Mouse (Mus musculus): ENCODE measurements around the gene D1Pas1.

Gene D1Pas1

DNA sequence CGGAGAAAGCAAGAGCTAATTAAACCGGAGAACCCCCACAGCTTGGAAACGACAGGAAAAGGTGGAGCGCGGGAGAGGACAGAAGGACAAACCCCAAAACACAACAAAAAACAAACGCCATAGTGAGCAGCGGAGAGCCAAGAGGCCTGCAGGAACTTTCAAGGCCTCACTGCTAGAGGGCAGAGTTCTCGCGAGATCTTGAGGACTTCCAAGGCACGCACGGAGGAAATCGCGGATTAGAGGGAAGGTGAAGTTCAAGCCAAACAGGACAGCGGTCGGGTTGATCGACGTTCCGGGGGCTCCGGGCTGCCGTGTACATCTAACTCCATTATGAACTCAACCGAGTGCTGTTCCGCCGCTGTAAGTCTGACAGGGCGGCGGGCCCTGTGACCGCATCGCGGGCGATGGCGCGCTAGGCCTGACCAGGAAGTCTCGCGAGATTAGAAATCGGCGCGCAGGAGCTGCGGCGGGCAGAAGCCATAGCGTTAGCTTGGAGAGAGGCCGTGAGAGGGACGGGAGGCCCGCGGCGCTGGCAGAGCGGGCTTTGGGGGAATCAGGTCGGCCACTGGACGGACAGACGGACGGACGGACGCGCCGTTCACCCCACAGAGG lies at the start of gene D1Pas1:
TSS of gene D1Pas1 (plus strand) at position 216 of the 612 bp plus-strand sequence.
- DNase-seq, result no peak

DNA sequence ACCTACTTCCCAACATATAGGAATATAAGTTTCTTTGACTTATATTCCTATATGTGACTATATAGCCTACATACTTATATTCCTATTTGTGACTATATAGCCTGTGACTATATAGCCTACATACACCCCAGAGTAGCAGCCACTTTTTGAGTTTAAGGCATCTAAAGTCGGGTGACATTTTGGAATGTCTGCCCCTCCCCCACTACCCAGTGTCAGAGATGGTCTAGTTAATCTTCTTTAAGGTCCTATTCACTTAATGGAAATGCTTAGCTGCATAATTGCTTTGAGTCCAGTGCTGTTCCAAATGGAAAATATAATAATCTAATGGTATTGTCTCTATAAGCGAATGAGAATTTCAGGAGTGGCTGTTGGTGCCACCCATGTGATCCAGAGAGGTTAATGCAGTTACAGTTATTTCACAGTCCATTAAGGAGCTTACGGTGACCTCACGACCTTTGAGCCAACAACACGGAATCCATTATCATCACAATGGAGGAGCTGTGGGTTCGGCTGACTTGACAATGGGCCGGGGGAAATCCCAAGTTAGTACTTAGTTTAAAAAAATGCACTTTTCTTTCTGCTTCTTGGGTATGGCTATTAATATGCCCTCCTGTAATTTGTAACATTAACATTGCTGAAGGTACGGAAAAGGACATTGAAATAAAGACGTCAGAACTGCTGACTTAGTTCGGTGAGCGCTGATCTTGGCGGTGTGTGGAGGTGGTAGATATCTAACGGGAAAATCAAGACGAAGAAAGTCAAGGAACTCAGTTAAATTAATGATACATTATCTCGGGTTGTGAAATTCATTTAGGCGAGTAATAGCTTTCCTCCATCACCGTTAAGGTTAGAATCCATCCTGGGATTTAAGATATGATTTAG lies 44.5 kb upstream of the D1Pas1 start:
- no peak for DNase-seq

- no peak for DNase-seq
These were observed 43.2 kb upstream of the D1Pas1 start for GRCm38 (mm10) chr1:186924027-186924426.

GRCm38 (mm10) chr1:186925411-186925810 lies 41.8 kb upstream of the D1Pas1 start:
- DNase-seq, result no peak

GRCm38 (mm10) chr1:186926316-186926949 lies 40.8 kb upstream of the D1Pas1 start:
- DNase-seq, result no peak

DNA sequence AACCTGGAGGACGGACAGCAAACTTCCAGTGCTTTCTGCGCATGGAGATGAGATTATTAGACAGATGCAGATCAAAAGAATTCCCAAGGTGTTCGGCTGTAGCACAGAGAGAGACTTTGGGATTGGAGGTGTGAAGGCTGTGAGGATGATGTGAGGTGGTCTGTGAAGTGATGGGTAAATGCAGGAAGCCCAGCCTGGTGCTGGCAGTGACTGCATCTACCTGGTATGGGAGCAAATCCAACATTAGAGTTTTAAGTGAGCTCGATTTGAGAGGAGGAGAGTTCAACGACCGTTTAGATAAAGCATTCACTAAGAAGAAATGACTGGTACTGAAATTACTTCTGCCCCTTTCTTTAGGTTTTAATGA lies 40.3 kb upstream of the D1Pas1 start:
- DNase-seq, result no peak

DNA sequence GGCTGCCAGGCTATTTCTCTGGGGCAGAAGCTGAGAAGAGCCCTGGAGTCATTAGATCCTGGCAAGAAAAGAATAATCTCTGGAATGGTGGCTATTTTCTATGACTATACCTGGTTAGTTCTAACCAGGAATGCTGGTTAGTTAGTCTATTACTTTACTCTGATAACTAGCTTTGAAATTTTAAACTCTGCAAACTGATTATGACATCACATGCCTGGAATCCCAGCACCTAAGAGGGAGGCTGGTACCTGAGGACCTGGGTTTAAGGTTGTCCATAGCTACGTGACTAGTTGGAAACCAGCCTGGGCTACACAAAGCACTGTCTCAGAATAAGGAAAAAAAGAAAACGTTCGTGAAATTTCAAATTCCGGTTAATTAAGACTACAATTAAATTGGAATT lies 39.7 kb upstream of the D1Pas1 start:
- no peak for DNase-seq

DNA sequence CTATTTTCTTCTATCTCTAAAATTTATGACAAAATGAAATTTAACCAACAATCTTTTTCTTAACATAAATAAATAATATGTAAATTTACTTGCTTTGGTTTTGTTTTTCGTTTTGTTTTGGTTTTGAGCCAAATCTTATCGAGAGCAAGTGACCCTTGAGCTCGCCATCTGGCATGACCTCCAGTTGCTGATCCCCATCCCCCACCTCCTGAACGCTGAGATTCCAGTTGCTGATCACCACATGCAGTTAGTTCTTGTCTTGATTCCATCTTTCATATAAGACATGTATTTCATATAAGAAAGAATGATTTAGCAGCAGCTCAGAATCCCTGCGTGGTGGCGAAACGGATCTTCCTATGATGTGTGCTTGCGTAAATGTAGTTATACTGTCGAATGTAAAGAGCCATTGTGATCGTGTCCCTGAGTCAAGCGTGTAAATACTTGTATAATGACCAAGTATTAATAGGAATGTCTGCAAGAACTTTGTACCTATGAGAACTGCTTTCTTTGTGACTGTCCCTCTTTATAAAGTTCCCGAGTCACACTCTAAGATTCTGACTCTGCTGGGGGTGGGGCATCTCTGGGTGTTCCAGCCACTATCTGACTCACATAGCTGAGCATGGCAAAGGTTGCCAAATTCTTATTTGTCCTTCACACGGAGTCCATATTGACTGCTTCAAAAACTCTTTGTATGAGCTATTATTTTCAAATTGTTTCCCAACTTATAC lies 36.9 kb upstream of the D1Pas1 start:
- DNase-seq, result no peak

DNA sequence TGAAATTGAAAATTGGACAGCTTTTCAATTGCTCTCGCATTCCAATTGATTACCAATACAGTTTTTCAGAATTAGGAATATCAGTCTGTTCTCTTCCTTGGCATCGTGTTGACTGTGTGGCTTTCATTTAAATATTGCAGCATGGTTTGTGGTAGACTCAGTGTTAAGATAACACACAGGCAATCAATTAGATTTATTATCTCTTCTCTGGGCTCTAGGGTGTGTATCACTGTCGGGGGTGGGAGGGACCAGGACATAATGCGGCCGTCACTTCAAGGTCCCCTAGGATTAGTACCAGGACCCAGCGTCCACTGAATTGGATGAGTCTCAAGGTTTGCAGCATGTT lies 36.4 kb upstream of the D1Pas1 start:
- no peak for DNase-seq

DNA sequence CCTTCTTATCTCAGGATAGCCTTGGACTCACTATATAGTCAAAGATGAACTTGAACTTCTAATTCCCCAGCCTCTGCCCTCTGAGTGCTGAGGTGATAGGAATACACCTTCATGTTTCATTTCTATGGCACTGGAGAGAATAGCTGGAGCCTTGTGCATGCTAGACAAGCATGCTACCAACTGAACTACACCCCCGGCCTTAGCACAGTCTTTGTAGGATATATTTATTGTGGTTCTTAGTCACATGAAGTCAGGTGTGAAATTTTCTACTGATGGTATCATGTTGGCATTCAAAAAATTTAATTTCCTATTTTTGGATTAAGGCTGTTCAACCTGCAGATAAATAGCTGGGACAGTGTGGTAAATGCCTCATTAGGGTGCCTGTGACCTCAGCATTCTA lies 33.0 kb upstream of the D1Pas1 start:
- DNase-seq, result no peak

DNA sequence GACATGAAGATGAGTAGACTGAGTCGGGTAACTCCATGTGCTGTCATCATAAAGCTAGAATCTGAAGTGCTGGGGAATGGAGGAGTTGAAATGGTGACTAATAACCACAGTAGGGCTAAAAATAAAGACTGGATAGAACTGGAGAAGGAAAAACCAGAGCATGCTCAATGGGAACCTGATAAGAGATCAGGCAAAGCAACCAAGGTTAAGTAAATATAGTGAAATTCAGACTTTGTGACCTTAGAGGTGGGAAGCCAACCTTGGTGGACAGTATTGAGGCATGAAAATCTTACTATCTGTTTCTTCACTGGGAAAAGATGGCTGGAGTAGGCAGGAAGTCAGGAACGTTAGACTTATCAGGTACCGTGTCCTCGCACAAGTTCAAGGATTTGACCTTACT lies 14.8 kb upstream of the D1Pas1 start:
- DNase-seq, result no peak

DNA sequence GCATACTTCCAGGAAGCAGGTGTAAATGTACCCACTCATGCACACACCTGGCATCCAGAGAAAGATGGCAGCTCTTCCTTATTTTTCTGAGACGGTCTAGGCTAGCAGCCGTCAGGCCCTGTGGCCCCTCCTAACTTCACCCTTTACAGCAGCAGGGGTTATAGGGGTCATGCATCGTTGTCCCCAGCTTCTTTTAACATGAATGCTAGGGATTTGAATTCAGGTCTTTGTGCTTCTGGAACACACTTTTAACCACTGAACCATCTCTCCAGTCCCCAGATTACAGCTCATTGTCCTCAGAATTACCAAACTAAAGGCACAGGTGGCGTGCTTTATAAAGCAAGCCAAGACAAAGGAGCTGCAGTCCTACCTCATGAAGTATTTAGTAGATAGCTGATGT lies 12.6 kb upstream of the D1Pas1 start:
- no peak for DNase-seq

GRCm38 (mm10) chr1:186959380-186959779 lies 7.8 kb upstream of the D1Pas1 start:
- DNase-seq, result no peak

GRCm38 (mm10) chr1:186964143-186964875 lies 2.9 kb upstream of the D1Pas1 start:
- DNase-seq, result no peak

DNA sequence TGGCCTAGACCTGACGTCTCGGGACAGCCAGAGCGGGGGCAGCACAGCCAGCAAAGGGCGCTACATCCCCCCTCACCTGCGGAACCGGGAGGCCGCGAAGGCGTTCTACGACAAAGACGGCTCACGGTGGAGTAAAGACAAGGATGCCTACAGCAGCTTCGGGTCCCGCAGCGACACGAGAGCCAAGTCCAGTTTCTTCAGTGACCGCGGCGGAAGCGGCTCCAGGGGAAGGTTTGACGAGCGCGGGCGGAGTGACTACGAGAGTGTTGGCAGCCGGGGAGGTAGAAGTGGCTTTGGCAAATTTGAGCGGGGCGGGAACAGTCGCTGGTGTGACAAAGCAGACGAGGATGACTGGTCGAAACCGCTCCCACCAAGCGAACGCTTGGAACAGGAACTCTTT lies 710 bp downstream of the D1Pas1 start:
- DNase-seq, result no peak

DNA sequence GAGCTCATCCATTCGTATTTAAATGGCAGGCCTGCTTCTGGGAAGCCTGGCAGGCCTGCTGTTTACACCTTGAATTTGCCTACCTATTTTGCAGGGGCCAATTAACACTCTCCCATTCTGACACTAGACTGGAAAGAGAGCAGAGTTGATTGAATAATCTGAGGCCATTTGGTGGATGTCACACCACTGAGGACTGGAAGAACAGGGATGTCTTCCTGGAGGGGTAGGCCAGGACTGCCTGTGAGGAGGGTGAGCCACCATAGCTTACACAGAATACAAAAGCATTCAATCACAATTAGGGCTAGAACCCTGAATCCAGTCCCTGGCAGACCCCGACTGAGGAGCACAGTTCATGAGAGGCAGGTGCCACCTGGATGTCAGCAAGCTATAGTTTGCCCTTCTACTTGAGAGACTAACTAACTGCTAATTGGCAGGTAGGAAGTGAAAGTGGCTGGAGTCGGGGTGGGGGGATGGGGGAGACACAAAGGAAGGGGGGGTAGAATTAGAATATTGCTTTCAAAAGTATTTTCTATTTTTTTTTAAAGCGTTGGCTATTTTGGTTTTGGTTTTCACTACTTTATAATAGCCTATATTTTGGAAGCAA lies 9.8 kb downstream of the D1Pas1 start:
- no peak for DNase-seq

GRCm38 (mm10) chr1:186977801-186978200 lies 10.6 kb downstream of the D1Pas1 start:
- DNase-seq, result no peak

DNA sequence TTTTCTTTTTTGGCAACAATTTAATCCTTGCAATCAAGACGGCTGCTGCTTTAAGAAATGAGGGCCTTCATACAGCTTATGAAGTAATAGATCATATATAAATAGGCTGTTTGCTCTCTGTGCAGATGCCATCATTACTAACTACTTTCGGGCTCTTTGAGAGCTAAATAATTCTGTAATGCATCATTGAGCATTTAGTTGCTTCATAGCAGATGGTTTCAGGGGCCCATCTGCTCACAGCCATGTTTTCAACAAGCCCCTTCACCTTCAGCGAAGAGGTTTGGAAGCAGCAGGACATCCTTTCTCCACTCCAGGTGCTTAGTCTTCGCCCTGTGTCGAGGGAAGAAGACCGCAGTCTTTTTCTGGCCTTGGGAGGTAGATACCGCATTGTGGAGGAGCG lies 12.2 kb downstream of the D1Pas1 start:
- no peak for DNase-seq

GRCm38 (mm10) chr1:186980503-186980902 lies 13.3 kb downstream of the D1Pas1 start:
- DNase-seq, result no peak

DNA sequence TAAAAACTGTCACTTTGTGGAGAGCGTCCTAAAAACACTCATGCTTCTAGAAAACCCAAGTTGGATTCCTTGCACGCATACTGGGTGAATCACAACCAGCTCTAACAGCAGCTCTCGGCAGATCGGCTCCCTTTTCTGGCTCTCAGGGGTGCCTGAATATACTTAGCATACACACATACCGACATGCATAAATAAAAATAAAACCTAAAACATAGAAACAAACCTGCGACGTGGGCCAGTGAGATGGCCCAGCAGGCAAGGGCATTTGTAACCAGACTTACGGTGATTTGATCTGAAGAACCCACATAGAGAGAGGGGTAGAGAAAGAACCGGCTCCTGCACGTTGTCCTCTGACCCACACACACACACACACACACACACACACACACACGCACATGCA lies 17.9 kb downstream of the D1Pas1 start:
- DNase-seq, result no peak

GRCm38 (mm10) chr1:186986086-186986485 lies 18.9 kb downstream of the D1Pas1 start:
- DNase-seq, result no peak

DNA sequence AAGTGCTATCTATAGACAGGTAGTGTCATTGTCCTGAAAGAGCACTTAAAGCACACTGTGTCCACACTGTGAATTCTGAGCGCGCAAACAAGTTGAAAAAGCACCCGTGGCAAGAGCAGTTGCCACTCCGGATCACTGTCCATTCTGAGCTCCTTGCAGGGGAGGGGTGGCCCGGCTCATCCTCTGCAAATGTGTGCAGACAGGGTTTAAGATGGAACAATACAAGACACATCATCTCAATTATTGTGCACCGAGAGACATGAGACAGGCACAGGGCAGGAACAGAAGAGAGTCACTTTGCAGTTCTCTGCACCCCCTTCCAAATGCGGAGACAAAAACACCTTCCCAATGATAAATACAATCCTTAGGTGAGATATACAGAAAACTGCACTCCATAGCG lies 19.3 kb downstream of the D1Pas1 start:
- no peak for DNase-seq
